Mouse (Mus musculus) heart, embryonic 11.5 days (tissue): ENCODE measurements at regions not wholly inside any gene's neighbourhood (a gene's known extent, or its start where the extent isn't known, plus 50 kb on each side); places are given as distances from the start of the nearest gene placed in this dataset.

Experiments used
- ATAC-seq: fragments of 200-750 bp; cut with Nextera tagmentation; replicated peaks from 2 replicates; pipeline ENCODE4 v1.8.0; 2017; ENCODE audit warnings: moderate library complexity; ENCODE audit not compliant: insufficient number of reproducible peaks, low FRiP score, low TSS enrichment
- H3K27ac ChIP-seq: fragments of 300-500 bp; sonication (generic); 2 replicates; pipeline ENCODE4 v1.5.1; 2014; ENCODE audit warnings: mild to moderate bottlenecking, low read depth, low read length
- H3K27me3 ChIP-seq: fragments of 300-500 bp; sonication (generic); 2 replicates; pipeline ENCODE4 v1.6.1; 2014; ENCODE audit warnings: mild to moderate bottlenecking, low read length, mixed read lengths; ENCODE audit not compliant: control insufficient read depth, insufficient read depth
- H3K36me3 ChIP-seq: fragments of 300-500 bp; sonication (generic); 2 replicates; pipeline ENCODE4 v1.6.1; 2014; ENCODE audit warnings: mild to moderate bottlenecking, low read length, moderate library complexity, mixed read lengths; ENCODE audit not compliant: control insufficient read depth, insufficient read depth
- H3K4me1 ChIP-seq: fragments of 300-500 bp; sonication (generic); 2 replicates; pipeline ENCODE4 v1.6.1; 2014; ENCODE audit warnings: low read length; ENCODE audit not compliant: control insufficient read depth, insufficient read depth
- H3K4me2 ChIP-seq: fragments of 300-500 bp; sonication (generic); 2 replicates; pipeline ENCODE4 v1.6.1; 2014; ENCODE audit warnings: mild to moderate bottlenecking, moderate library complexity
- H3K4me3 ChIP-seq: fragments of 300-500 bp; sonication (generic); 2 replicates; pipeline ENCODE4 v1.5.1; 2014; ENCODE audit warnings: low read depth, low read length
- H3K9ac ChIP-seq: fragments of 300-500 bp; sonication (generic); 2 replicates; pipeline ENCODE4 v1.6.1; 2014; ENCODE audit warnings: mild to moderate bottlenecking, low read depth, low read length, moderate library complexity
- H3K9me3 ChIP-seq: fragments of 300-500 bp; sonication (generic); replicated peaks from 2 replicates; pipeline ENCODE4 v1.6.1; 2016; ENCODE audit warnings: low read length; ENCODE audit not compliant: control insufficient read depth
- WGBS: fragments of 180-500 bp; shearing (Covaris S2); extraction: QIAGEN DNeasy Blood & Tissue Kit; methylation state at CpG from one replicate; pipeline ENCODE4 v1.1.7; 2014; ENCODE audit not compliant: insufficient replicate concordance; 5-methylcytosine and 5-hydroxymethylcytosine counted together

DNA sequence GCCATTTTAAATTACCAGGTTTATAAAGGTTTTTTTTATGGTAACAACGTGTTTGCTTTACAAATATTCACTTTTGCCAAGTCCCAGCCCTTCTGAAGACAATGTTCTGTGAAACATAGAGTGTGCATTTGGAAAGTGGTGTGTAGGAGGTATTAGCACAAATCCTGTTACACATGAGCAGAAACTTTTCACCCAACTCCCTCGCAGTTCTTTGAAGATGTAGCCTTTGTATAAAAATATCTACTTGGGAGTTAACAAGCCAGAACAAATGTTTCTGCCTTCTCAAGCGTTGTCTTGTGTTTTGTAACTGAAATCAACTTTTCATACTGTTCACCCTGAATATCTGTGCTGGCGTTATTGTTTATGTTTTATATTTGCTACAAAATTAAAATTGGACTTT lies 986.2 kb downstream of the Fam19a2 start:
- no peak overlapping the region for H3K9ac ChIP-seq

DNA sequence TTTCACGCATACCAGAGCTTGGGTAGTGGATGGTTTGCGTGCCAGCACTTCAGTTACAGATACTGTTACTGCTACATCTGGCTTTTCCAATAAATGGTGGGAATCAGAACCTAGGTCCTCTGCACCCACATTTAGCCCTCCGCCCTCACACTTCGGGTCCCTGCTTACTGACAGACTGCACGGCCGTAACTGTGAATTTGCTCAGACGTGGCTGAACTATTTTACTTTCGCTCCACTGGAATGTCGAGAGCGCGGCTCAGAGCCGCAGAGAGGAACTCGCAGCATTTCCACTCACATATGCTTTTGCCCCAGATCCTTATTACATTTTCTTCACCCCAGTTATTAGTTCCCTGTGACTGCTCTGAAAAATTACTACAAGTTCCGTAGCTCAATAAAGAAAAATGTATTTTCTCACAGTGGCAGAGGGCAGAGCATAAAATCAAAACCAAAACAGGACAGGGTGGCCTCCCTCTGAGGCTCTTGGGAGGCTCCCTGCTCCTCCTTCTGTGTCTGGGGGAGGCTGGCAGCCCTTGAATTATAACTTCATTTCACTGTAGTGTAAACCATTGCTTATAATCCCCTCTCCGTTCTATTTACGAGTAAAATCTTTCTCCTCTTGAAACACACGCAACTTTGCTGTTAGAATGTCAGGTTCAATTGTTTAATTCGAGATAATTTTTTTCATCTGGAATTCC lies 1024.7 kb downstream of the Fam19a2 start:
- 53% methylated on average over 18 of the region's 18 CpGs for WGBS
- no peaks in the 10 kb centered on the region for H3K4me1 ChIP-seq
- H3K36me3 ChIP-seq = no peaks in the 10 kb centered on the region
- peak overlapping the region; percentile 34 for H3K4me2 ChIP-seq
- 0 out of 2 replicates have a peak, but pooled peaks have one; percentile 35 for ATAC-seq
- no peaks in the 10 kb centered on the region for H3K9me3 ChIP-seq
- H3K27me3 ChIP-seq = no peaks in the 10 kb centered on the region
- no peak overlapping the region for H3K27ac ChIP-seq
- H3K9ac ChIP-seq = no peak overlapping the region
- peak overlapping the region; percentile 8; the same call in 1 of the 2 replicates for H3K4me3 ChIP-seq

More for the DNA sequence above, 986.2 kb downstream of the Fam19a2 start:
- Histone ChIP-seq H3K4me1 (no peaks in the 10 kb centered on the region), H3K4me2 (no peak overlapping the region), H3K27ac (no peak overlapping the region), H3K4me3 (no peak overlapping the region), H3K36me3 (no peaks in the 10 kb centered on the region), H3K27me3 (no peaks in the 10 kb centered on the region), H3K9me3 (no peaks in the 10 kb centered on the region)
- 69% methylated on average over 4 of the region's 4 CpGs for WGBS
- ATAC-seq = no peak

DNA sequence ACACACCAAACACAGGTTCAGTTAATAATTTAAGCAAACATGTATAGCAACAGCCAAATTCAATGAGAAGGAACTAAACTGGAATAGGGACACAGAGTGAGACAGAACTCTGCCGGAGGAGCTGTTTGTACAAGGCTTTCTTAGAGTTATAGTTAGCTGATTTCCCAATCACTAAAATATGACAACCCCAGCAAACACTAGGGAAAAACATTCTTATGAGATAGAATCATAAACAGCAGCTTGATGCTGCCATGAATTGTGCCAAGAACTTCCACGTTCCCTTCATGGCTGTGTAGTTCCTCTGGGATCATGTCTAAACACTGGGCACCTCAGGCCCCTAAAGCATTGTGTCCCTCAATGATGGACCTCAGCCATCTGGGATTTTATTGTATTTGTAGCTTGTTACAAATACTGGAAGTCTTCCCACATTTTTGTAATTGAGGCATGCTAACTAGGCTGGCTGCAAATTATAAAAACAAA lies 1033.4 kb downstream of the Fam19a2 start:
- ATAC-seq = no peak
- WGBS = 76% methylated on average over 2 of the region's 2 CpGs

DNA sequence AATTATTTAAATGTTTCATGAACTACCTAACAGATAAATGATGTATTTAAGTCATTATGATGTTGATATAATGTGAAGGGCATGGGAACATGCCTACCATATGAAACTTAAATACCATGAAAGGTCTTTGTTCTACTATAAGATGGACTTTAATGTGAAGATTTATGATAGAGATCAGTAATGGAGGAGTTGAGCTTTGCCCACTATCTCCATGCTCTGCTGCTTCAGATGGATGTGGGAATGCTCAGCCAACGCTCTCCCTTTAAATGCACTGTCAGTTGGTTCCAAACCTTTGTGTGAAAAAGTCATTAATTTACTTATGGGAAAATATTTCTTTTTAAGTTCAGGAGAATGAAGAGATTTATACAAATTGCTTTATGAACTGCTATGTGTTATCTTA lies 1040.9 kb downstream of the Fam19a2 start:
- Histone ChIP-seq H3K4me2 (no peak overlapping the region), H3K9me3 (no peaks in the 10 kb centered on the region), H3K4me1 (no peaks in the 10 kb centered on the region), H3K9ac (no peak overlapping the region), H3K27ac (no peak overlapping the region), H3K27me3 (no peaks in the 10 kb centered on the region), H3K36me3 (no peaks in the 10 kb centered on the region), H3K4me3 (no peak overlapping the region)
- WGBS = 79% methylated on average over 1 of the region's 1 CpGs
- no peak for ATAC-seq

More for the DNA sequence above, 1033.4 kb downstream of the Fam19a2 start:
- Histone ChIP-seq H3K9me3 (no peaks in the 10 kb centered on the region), H3K4me1 (no peaks in the 10 kb centered on the region), H3K4me2 (no peak overlapping the region), H3K36me3 (no peaks in the 10 kb centered on the region), H3K27me3 (no peaks in the 10 kb centered on the region), H3K9ac (no peak overlapping the region), H3K4me3 (no peak overlapping the region), H3K27ac (no peak overlapping the region)

DNA sequence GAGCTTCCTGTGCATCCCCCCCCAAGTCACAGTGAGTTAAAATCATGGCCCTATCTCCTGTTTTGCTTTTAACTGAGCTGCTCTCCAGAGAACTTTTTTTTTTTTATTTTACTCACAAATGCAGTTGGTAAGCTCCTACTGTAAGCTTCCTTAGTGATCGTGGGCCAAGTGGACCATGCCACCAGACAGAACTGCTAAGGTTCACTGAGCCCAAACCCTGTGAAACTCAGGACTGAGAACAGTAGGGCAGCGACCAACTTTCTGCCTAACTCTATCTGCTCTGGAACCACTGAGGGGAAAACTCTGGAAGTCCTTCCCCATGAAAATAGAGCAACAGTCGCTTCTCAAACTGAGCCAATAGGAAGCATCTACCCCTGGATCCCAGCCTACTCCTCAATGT lies 1041.8 kb downstream of the Fam19a2 start:
- ATAC-seq = no peak
- H3K4me3 ChIP-seq = no peak overlapping the region
- H3K4me1 ChIP-seq = no peaks in the 10 kb centered on the region
- no peaks in the 10 kb centered on the region for H3K9me3 ChIP-seq
- H3K27ac ChIP-seq = no peak overlapping the region
- 74% methylated on average over 3 of the region's 3 CpGs for WGBS
- no peak overlapping the region for H3K4me2 ChIP-seq
- no peaks in the 10 kb centered on the region for H3K27me3 ChIP-seq
- no peaks in the 10 kb centered on the region for H3K36me3 ChIP-seq
- H3K9ac ChIP-seq = no peak overlapping the region

DNA sequence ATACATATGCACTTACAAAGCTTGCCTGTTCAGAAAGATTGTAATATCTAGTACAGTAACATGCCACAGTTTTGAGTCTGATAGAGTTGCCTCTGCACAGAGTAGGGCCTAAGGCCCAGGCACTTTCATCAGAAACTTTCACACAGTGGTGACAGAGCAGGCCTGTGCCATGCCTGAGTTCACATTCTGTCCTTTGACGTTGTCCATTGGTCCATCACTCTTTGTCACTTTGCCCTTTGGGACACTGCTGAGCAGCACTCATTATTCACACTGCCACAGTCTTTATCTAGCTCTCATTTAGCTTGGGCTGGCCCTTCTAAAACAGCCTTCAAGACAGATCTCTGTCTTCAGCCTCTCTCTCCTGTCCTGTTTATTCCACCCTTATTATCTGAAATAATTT lies 1055.0 kb downstream of the Fam19a2 start:
- Histone ChIP-seq H3K36me3 (no peaks in the 10 kb centered on the region), H3K27me3 (no peaks in the 10 kb centered on the region), H3K9me3 (no peaks in the 10 kb centered on the region), H3K9ac (no peak overlapping the region), H3K4me2 (no peak overlapping the region), H3K4me3 (no peak overlapping the region), H3K4me1 (no peaks in the 10 kb centered on the region), H3K27ac (no peak overlapping the region)
- 48% methylated on average over 1 of the region's 1 CpGs for WGBS
- no peak for ATAC-seq

DNA sequence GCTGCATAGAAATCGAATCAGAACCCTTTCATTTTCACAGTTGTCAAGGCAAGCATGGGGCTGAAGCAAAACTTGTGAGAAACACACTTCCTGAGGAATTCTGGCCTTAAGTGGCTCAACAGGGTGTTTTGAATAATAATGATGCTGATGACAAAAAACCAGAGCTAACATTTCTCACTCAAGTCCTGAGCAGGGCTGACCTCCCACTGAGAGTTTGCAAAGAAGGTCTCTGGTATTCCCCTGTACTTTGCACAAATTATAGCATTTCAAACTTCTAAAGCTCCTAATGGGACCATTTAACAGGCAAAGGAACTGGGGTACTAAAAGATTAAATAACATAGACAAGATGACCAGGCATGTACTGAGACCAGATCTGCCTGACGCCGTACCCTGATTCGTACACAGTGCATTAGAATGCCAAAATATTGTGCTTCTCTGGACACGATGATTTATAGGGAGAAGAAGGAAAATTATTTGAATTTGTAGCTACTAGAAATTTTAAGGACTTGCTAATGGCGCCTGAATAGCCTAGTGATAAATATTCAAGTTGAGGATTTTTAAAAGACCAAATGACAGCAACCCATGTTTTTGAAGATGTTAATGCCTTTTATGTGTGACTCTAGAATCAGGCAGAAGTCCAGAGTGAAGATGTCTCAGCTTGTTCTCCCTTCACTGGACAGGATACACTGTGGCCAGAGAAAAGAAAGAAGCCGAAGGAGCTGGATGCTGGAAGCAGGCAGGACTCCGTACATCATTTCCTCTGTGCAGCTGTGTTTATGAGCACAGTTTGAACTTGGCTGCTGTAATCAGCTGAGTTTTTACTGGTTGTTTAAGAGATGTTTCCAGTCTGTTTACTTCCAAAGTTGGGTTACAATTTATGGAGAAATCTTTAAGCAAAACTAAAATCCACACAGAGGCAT lies 1056.7 kb downstream of the Fam19a2 start:
- no peak overlapping the region for H3K27ac ChIP-seq
- no peaks in the 10 kb centered on the region for H3K36me3 ChIP-seq
- no peak overlapping the region for H3K4me2 ChIP-seq
- H3K27me3 ChIP-seq = no peaks in the 10 kb centered on the region
- H3K4me3 ChIP-seq = no peak overlapping the region
- 80% methylated on average over 8 of the region's 8 CpGs for WGBS
- no peak overlapping the region for H3K9ac ChIP-seq
- ATAC-seq = no peak
- H3K9me3 ChIP-seq = no peaks in the 10 kb centered on the region
- H3K4me1 ChIP-seq = no peaks in the 10 kb centered on the region

DNA sequence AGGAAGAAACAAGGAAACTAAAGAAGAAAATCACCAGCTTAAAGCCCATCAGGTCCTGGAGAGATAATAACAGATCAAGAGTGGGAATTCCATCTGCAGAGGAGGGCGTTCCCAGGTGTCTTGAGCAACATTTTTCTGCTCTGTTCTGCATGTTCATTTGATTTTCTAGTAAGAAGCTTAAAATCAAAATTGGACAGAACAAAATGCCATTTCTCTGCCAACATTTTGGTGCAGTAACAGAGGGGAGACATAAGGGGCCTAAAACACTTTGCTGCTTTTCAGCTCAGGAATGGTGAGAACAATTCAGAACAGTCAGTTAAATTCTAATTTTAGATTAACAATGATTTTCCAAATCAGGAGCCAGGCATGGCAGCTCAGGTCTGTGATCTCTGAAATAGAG lies 1056.8 kb downstream of the Slc16a7 start:
- Histone ChIP-seq H3K9ac (no peak overlapping the region), H3K27me3 (no peaks in the 10 kb centered on the region), H3K36me3 (no peaks in the 10 kb centered on the region), H3K4me1 (no peaks in the 10 kb centered on the region), H3K4me2 (no peak overlapping the region), H3K4me3 (no peak overlapping the region), H3K9me3 (no peaks in the 10 kb centered on the region), H3K27ac (no peak overlapping the region)
- ATAC-seq = no peak
- WGBS = 63% methylated on average over 1 of the region's 1 CpGs
